In genomic region chr16:4642937-4643336, GRCm38 (mm10) we compare ENCODE assay signal across 8 mouse cellular contexts. TPM values are rescaled to one million over a fixed set of nuclear protein-coding genes. Genes with fewer than 3 reads are reported as not detected.
DNase-seq lines count a peak whose midpoint lies in the region; ATAC-seq and TF ChIP-seq lines count a peak whose summit lies in the region.

No protein-coding gene starts in this region.

- no peak for DNase-seq in heart, embryonic 10.5 days (ENCODE audit: low spot score)
- DNase-seq in heart, postnatal 10 days, result no peak
- no peak for DNase-seq in testis, postnatal 14 days (ENCODE audit: low spot score)
- no peak for DNase-seq in liver, postnatal 0 days
- no peak for DNase-seq in gastrocnemius, adult 8-10 months (ENCODE audit: low spot score in 2 of 2)
- no peak for DNase-seq in embryo, embryonic 9.5 days (ENCODE audit: extremely low spot score)
- DNase-seq in adrenal gland, postnatal 10 days, result no peak

- peaks cover 83% of the 10 kb centered on the region for H3K4me1 ChIP-seq in heart, embryonic 10.5 days
- H3K4me1 ChIP-seq in testis, adult 2 months (ENCODE audit: control insufficient read depth, insufficient read depth, low read length), result peaks cover 23% of the 10 kb centered on the region
- peaks cover 42% of the 10 kb centered on the region for H3K4me1 ChIP-seq in liver, postnatal 0 days (ENCODE audit: insufficient read depth)

- H3K36me3 ChIP-seq in heart, embryonic 10.5 days, result peaks cover 9% of the 10 kb centered on the region
- no peaks in the 10 kb centered on the region for H3K36me3 ChIP-seq in testis, adult 2 months (ENCODE audit: control insufficient read depth, insufficient read depth, low read length)
- peaks cover 18% of the 10 kb centered on the region for H3K36me3 ChIP-seq in liver, postnatal 0 days (replicated peaks; ENCODE audit: insufficient read depth, low read length)

- ATAC-seq in liver, postnatal 0 days, result no peak

- H3K9ac ChIP-seq in liver, postnatal 0 days (replicated peaks), result peak overlapping the region; percentile 21; the same call in 1 of the 2 replicates

- TF ChIP-seq CTCF in testis, adult 2 months (IDR thresholded peaks at IDR 0.05; ENCODE audit: control insufficient read depth, insufficient read depth, insufficient replicate concordance, low read depth, low read length), result no peak
- no peak for TF ChIP-seq CTCF in liver, postnatal 0 days (IDR thresholded peaks at IDR 0.05; ENCODE audit: low read depth)

- intact Hi-C loops in heart, postnatal 10 days (cut with DNase I), result no loop called here

- no peak for TF ChIP-seq POLR2A in testis, adult 2 months (IDR thresholded peaks at IDR 0.05; ENCODE audit: control insufficient read depth, low read depth, low read length)

- peak overlapping the region; percentile 87 for H3K27ac ChIP-seq in heart, embryonic 10.5 days
- H3K27ac ChIP-seq in testis, adult 2 months (ENCODE audit: control insufficient read depth, insufficient read depth, low read depth, low read length), result peak overlapping the region; percentile 49
- 0 out of 2 replicates have a peak overlapping the region, but pooled peaks have one; percentile 89 for H3K27ac ChIP-seq in liver, postnatal 0 days (ENCODE audit: low read depth)

- H3K4me3 ChIP-seq in heart, embryonic 10.5 days, result peak overlapping the region; percentile 69
- no peak overlapping the region for H3K4me3 ChIP-seq in testis, adult 2 months (ENCODE audit: control insufficient read depth, low read depth, low read length)
- no peak overlapping the region for H3K4me3 ChIP-seq in liver, postnatal 0 days (ENCODE audit: low read depth, low read length)

- no peak for TF ChIP-seq EP300 in liver, postnatal 0 days (IDR thresholded peaks at IDR 0.05; ENCODE audit: low read depth)

- no peaks in the 10 kb centered on the region for H3K9me3 ChIP-seq in heart, embryonic 10.5 days
- H3K9me3 ChIP-seq in liver, postnatal 0 days (ENCODE audit: low read length), result no peaks in the 10 kb centered on the region

- no peak overlapping the region for H3K4me2 ChIP-seq in liver, postnatal 0 days (ENCODE audit: low read depth, low read length)

- H3K27me3 ChIP-seq in heart, embryonic 10.5 days (ENCODE audit: insufficient read depth, poor library complexity, severe bottlenecking), result no peaks in the 10 kb centered on the region
- H3K27me3 ChIP-seq in testis, adult 2 months (ENCODE audit: control insufficient read depth, insufficient read depth, low read length), result no peaks in the 10 kb centered on the region
- no peaks in the 10 kb centered on the region for H3K27me3 ChIP-seq in liver, postnatal 0 days (ENCODE audit: insufficient read depth, low read length)

- 80% methylated on average over 6 of the region's 6 CpGs for WGBS in heart, embryonic 10.5 days
- 84% methylated on average over 6 of the region's 6 CpGs for WGBS in liver, postnatal 0 days (ENCODE audit: insufficient replicate concordance)

RNA-seq across cellular contexts. Expression of gene Dnaja3, which starts 3.1 kb away (rescaled TPM):
- 78.3 and 85.5 TPM in 2 replicates for polyA plus RNA-seq in heart, embryonic 10.5 days (2016; fragmentation: Nextera tagmentation; extraction: Ambion mirVana)
- total RNA-seq in heart, postnatal 10 days (2021), result 100 to 1,000 TPM; 106 to 107 TPM
- polyA plus RNA-seq in testis, adult 2 months (2012; rRNA removed), result 26.7 and 28.0 TPM in 2 replicates
- polyA plus RNA-seq in liver, postnatal 0 days (2015; fragmentation: Nextera tagmentation; extraction: Ambion mirVana), result 66.0 and 70.5 TPM in 2 replicates
- total RNA-seq in gastrocnemius, adult 8-10 months (2022), result 100 to 1,000 TPM in 1 of 4 experiments, 10 to 100 TPM in 3; 99.4 to 103 (median 99.8) TPM
- 100 to 1,000 TPM; 161 to 167 TPM for total RNA-seq in adrenal gland, postnatal 10 days (2021)

RNA-seq across cellular contexts. Expression of gene Vasn, which starts 3.2 kb away (rescaled TPM):
- 13.7 and 16.9 TPM in 2 replicates for polyA plus RNA-seq in heart, embryonic 10.5 days (2016; fragmentation: Nextera tagmentation; extraction: Ambion mirVana)
- 10 to 100 TPM; 13.6 to 18.0 TPM for total RNA-seq in heart, postnatal 10 days (2021)
- 13.5 and 15.9 TPM in 2 replicates for polyA plus RNA-seq in testis, adult 2 months (2012; rRNA removed)
- 1.6 and 1.9 TPM in 2 replicates for polyA plus RNA-seq in liver, postnatal 0 days (2015; fragmentation: Nextera tagmentation; extraction: Ambion mirVana)
- total RNA-seq in gastrocnemius, adult 8-10 months (2022), result 1 to 10 TPM; 2.5 to 4.3 (median 3.9) TPM
- 10 to 100 TPM; 10.0 to 14.7 TPM for total RNA-seq in adrenal gland, postnatal 10 days (2021)

RNA-seq across cellular contexts. Expression of gene Pam16, which starts 18.1 kb away (rescaled TPM):
- 116 and 130 TPM in 2 replicates for polyA plus RNA-seq in heart, embryonic 10.5 days (2016; fragmentation: Nextera tagmentation; extraction: Ambion mirVana)
- 100 to 1,000 TPM in 1 of 2 experiments, 10 to 100 TPM in 1; 96.6 to 125 TPM for total RNA-seq in heart, postnatal 10 days (2021)
- 104 and 114 TPM in 2 replicates for polyA plus RNA-seq in testis, adult 2 months (2012; rRNA removed)
- 59.7 and 66.3 TPM in 2 replicates for polyA plus RNA-seq in liver, postnatal 0 days (2015; fragmentation: Nextera tagmentation; extraction: Ambion mirVana)
- 100 to 1,000 TPM in 3 of 4 experiments, 10 to 100 TPM in 1; 93.3 to 129 (median 113) TPM for total RNA-seq in gastrocnemius, adult 8-10 months (2022)
- 100 to 1,000 TPM; 115 to 116 TPM for total RNA-seq in adrenal gland, postnatal 10 days (2021)

RNA-seq across cellular contexts. Expression of gene Coro7, which starts 36.6 kb away (rescaled TPM):
- polyA plus RNA-seq in heart, embryonic 10.5 days (2016; fragmentation: Nextera tagmentation; extraction: Ambion mirVana), result 22.7 and 23.9 TPM in 2 replicates
- 10 to 100 TPM; 24.6 to 26.1 TPM for total RNA-seq in heart, postnatal 10 days (2021)
- 17.2 and 17.4 TPM in 2 replicates for polyA plus RNA-seq in testis, adult 2 months (2012; rRNA removed)
- 6.8 and 10.3 TPM in 2 replicates for polyA plus RNA-seq in liver, postnatal 0 days (2015; fragmentation: Nextera tagmentation; extraction: Ambion mirVana)
- total RNA-seq in gastrocnemius, adult 8-10 months (2022), result 10 to 100 TPM; 11.7 to 15.1 (median 14.0) TPM
- total RNA-seq in adrenal gland, postnatal 10 days (2021), result 10 to 100 TPM; 27.9 to 38.7 TPM

RNA-seq across cellular contexts. Expression of gene Glis2, which starts 48.4 kb away (rescaled TPM):
- 13.9 and 20.7 TPM in 2 replicates for polyA plus RNA-seq in heart, embryonic 10.5 days (2016; fragmentation: Nextera tagmentation; extraction: Ambion mirVana)
- 10 to 100 TPM; 27.6 to 34.5 TPM for total RNA-seq in heart, postnatal 10 days (2021)
- polyA plus RNA-seq in testis, adult 2 months (2012; rRNA removed), result 3.7 and 4.2 TPM in 2 replicates
- polyA plus RNA-seq in liver, postnatal 0 days (2015; fragmentation: Nextera tagmentation; extraction: Ambion mirVana), result 1.7 and 1.9 TPM in 2 replicates
- total RNA-seq in gastrocnemius, adult 8-10 months (2022), result 1 to 10 TPM; 1.8 to 4.0 (median 3.5) TPM
- total RNA-seq in adrenal gland, postnatal 10 days (2021), result 10 to 100 TPM; 22.9 to 34.3 TPM
